Mouse (Mus musculus): ENCODE data around the gene Pcnx2.

DNA sequence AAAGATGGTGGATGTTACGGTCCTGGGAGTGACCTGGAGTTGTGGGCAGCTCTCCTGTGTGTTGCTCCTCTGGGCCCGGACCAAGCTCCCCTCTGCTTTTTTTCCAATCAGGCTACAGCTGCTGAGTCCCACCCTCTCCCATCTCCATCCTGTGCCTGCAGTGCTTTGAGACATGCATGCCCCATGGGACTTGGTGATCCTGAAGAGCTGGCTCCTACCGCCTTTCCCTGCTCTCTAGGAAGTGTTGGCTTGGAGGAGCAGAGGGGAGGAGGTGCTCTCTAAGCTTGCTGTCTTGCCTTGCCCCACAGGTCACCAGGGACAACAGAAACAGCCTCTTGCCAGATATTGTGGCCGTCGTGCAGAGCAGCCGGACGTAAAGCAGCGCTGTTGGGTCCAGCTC lies 150.7 kb downstream of the Pcnx2 start:
- TF ChIP-seq POLR2A (IDR thresholded peaks at IDR 0.05; ENCODE audit: insufficient read length, low read depth): no peak
- no peak for TF ChIP-seq TCF12 (IDR thresholded peaks at IDR 0.05; ENCODE audit: insufficient read depth, poor library complexity, severe bottlenecking)
- no peak for TF ChIP-seq SRF (IDR thresholded peaks at IDR 0.05; ENCODE audit: control insufficient read depth, insufficient read length, low read depth)
- TF ChIP-seq POLR2AphosphoS2 (IDR thresholded peaks at IDR 0.05; ENCODE audit: insufficient read length, low read depth): no peak
- TF ChIP-seq MAX (IDR thresholded peaks at IDR 0.05; ENCODE audit: low read depth): no peak
- no peak for TF ChIP-seq USF1 (IDR thresholded peaks at IDR 0.05; ENCODE audit: low read depth)
- no peak for TF ChIP-seq CEBPB (IDR thresholded peaks at IDR 0.05; ENCODE audit: insufficient read depth, poor library complexity, severe bottlenecking)
- no peak for TF ChIP-seq REST (IDR thresholded peaks at IDR 0.05; ENCODE audit: insufficient read depth, insufficient read length)
- no peak for TF ChIP-seq E2F4 (IDR thresholded peaks at IDR 0.05; ENCODE audit: insufficient read depth)

All from myocyte (in vitro differentiated cells).